In genomic region chr7:80947445-80948350, GRCm38 (mm10) we compare ENCODE assay signal across 8 mouse cellular contexts. TPM values are rescaled to one million over a fixed set of nuclear protein-coding genes. Genes with fewer than 3 reads are reported as not detected.
DNase-seq lines count a peak whose midpoint lies in the region; ATAC-seq lines count a peak whose summit lies in the region.

Sec11a (minus strand) TSS chr7:80947780.

- H3K9me3 ChIP-seq in heart, embryonic 14.5 days (ENCODE audit: control insufficient read depth, low read length), result no peaks in the 10 kb centered on the region
- no peaks in the 10 kb centered on the region for H3K9me3 ChIP-seq in liver, embryonic 13.5 days (replicated peaks)
- H3K9me3 ChIP-seq in stomach, embryonic 16.5 days (replicated peaks; ENCODE audit: control insufficient read depth, low read length), result no peaks in the 10 kb centered on the region

- no peaks in the 10 kb centered on the region for H3K27me3 ChIP-seq in heart, embryonic 14.5 days (ENCODE audit: control insufficient read depth, insufficient read depth, low read length)
- H3K27me3 ChIP-seq in liver, embryonic 13.5 days, result no peaks in the 10 kb centered on the region
- H3K27me3 ChIP-seq in stomach, embryonic 16.5 days (ENCODE audit: control insufficient read depth, insufficient read depth, low read length), result no peaks in the 10 kb centered on the region

- ATAC-seq in CD4-positive, CD25-positive, alpha-beta regulatory T cell, adult 4 months, result peak; percentile 98
- ATAC-seq in heart, embryonic 14.5 days (ENCODE audit: insufficient number of reproducible peaks, insufficient read depth, low FRiP score, low read depth), result peak; percentile 97
- peak; percentile 99 for ATAC-seq in liver, embryonic 13.5 days (ENCODE audit: low read depth)
- ATAC-seq in stomach, embryonic 16.5 days (ENCODE audit: insufficient read depth, low FRiP score), result peak; percentile 99

- peak within 1 kb of the TSS; percentile 94 for H3K9ac ChIP-seq in heart, embryonic 14.5 days (ENCODE audit: low read length)
- peak within 1 kb of the TSS; percentile 85 for H3K9ac ChIP-seq in liver, embryonic 13.5 days
- H3K9ac ChIP-seq in stomach, embryonic 16.5 days (ENCODE audit: low read length), result peak within 1 kb of the TSS; percentile 84

- H3K4me2 ChIP-seq in heart, embryonic 14.5 days (ENCODE audit: low read length), result peak within 1 kb of the TSS; percentile 88
- H3K4me2 ChIP-seq in liver, embryonic 13.5 days, result peak within 1 kb of the TSS; percentile 73
- H3K4me2 ChIP-seq in stomach, embryonic 16.5 days (ENCODE audit: low read depth, low read length), result peak within 1 kb of the TSS; percentile 88

- H3K36me3 ChIP-seq in heart, embryonic 14.5 days (ENCODE audit: control insufficient read depth, insufficient read depth, low read length), result peaks cover 6% of the 10 kb centered on the region; the same call in 1 of the 2 replicates
- peaks cover 9% of the 10 kb centered on the region for H3K36me3 ChIP-seq in liver, embryonic 13.5 days
- H3K36me3 ChIP-seq in stomach, embryonic 16.5 days (ENCODE audit: control insufficient read depth, insufficient read depth, low read length), result no peaks in the 10 kb centered on the region

- peak; percentile 85 for DNase-seq in c-Kit-negative CD71-positive TER-119-positive erythroid progenitor cells, embryonic 14.5 days (ENCODE audit: low read depth, low spot score)
- peak; percentile 75 for DNase-seq in fibroblast of lung, adult 2 months (ENCODE audit: low read depth)
- peak; percentile 96 for DNase-seq in kidney, postnatal 14 days
- DNase-seq in liver, embryonic 13.5 days, result peak; percentile 89
- peak; percentile 97 for DNase-seq in neural tube, embryonic 10.5 days (ENCODE audit: extremely low spot score, low spot score)

- H3K4me1 ChIP-seq in heart, embryonic 14.5 days (ENCODE audit: control insufficient read depth in 2 of 2, insufficient read depth in 2 of 2, low read length in 2 of 2), result peaks cover 2 to 10% of the 10 kb centered on the region in 2 experiments; a peak in 3 of 4 replicates
- H3K4me1 ChIP-seq in liver, embryonic 13.5 days (replicated peaks), result peaks cover 34% of the 10 kb centered on the region
- peaks cover 14% of the 10 kb centered on the region for H3K4me1 ChIP-seq in stomach, embryonic 16.5 days (ENCODE audit: control insufficient read depth, insufficient read depth, low read length)

- 2% methylated on average over 44 of the region's 44 CpGs for WGBS in heart, embryonic 14.5 days
- 2% methylated on average over 44 of the region's 44 CpGs for WGBS in liver, embryonic 13.5 days (ENCODE audit: insufficient replicate concordance)
- WGBS in stomach, embryonic 16.5 days, result 2% methylated on average over 44 of the region's 44 CpGs

- H3K27ac ChIP-seq in heart, embryonic 14.5 days (replicated peaks in 1 of 2; ENCODE audit: control insufficient read depth in 1 of 2, insufficient read depth in 1 of 2, low read depth in 2 of 2, low read length in 2 of 2), result peak within 1 kb of the TSS; percentile 97 to 98
- H3K27ac ChIP-seq in liver, embryonic 13.5 days, result peak within 1 kb of the TSS; percentile 90
- H3K27ac ChIP-seq in stomach, embryonic 16.5 days (ENCODE audit: low read length), result peak within 1 kb of the TSS; percentile 94

- H3K4me3 ChIP-seq in heart, embryonic 14.5 days (ENCODE audit: control insufficient read depth in 1 of 2, insufficient read depth in 1 of 2, low read depth in 1 of 2, low read length in 2 of 2), result peak within 1 kb of the TSS; percentile 87 to 95
- peak within 1 kb of the TSS; percentile 82 for H3K4me3 ChIP-seq in liver, embryonic 13.5 days (replicated peaks)
- H3K4me3 ChIP-seq in stomach, embryonic 16.5 days (replicated peaks; ENCODE audit: low read length), result peak within 1 kb of the TSS; percentile 81

RNA-seq across cellular contexts. Expression of gene Sec11a, which starts in this region (rescaled TPM):
- polyA plus RNA-seq in CD4-positive, CD25-positive, alpha-beta regulatory T cell, adult 4 months (2017; shearing (Covaris generic)), result 100 to 1,000 TPM; 260 to 342 TPM
- 127 and 138 TPM in 2 replicates for polyA plus RNA-seq in heart, embryonic 14.5 days (2014; fragmentation: Nextera tagmentation; extraction: Ambion mirVana)
- 120 and 121 TPM in 2 replicates for polyA plus RNA-seq in liver, embryonic 13.5 days (2015; fragmentation: Nextera tagmentation; extraction: Ambion mirVana)
- 227 and 228 TPM in 2 replicates for polyA plus RNA-seq in stomach, embryonic 16.5 days (2015; fragmentation: Nextera tagmentation; extraction: Ambion mirVana)

Comparison
In these comparisons a context has a peak if more than half of its experiments do, and no peak if none do; other contexts are left out.
1. Peak in every context shown above with its lines: DNase-seq, ATAC-seq, H3K4me3 ChIP-seq and H3K27ac ChIP-seq.